Mouse (Mus musculus) thymus, postnatal 0 days (tissue): ENCODE data around the gene Psmd5. TPM values are rescaled to one million over a fixed set of nuclear protein-coding genes. Genes with fewer than 3 reads are reported as not detected.
"Not testable (repeated sequence)": the region's sequence is repeated elsewhere in the genome, so short reads cannot be mapped to it uniquely, and the experiment has no call there.

ENCODE experiments used
- DNase-seq: peaks from one replicate; pipeline ENCODE4 v3.0.0-alpha.2; 2015; ENCODE audit warnings: low spot score
- polyA plus RNA-seq: library from polyadenylated mRNA; unstranded; fragments of >200 nt; fragmentation: Nextera tagmentation; extraction: Ambion mirVana; gene quantifications from 2 replicates; pipeline ENCODE4 v1.2.1, GENCODE M21; 2015

Gene Psmd5
- polyA plus RNA-seq, 1 experiment from 2014 or later = 81.1 TPM

DNA sequence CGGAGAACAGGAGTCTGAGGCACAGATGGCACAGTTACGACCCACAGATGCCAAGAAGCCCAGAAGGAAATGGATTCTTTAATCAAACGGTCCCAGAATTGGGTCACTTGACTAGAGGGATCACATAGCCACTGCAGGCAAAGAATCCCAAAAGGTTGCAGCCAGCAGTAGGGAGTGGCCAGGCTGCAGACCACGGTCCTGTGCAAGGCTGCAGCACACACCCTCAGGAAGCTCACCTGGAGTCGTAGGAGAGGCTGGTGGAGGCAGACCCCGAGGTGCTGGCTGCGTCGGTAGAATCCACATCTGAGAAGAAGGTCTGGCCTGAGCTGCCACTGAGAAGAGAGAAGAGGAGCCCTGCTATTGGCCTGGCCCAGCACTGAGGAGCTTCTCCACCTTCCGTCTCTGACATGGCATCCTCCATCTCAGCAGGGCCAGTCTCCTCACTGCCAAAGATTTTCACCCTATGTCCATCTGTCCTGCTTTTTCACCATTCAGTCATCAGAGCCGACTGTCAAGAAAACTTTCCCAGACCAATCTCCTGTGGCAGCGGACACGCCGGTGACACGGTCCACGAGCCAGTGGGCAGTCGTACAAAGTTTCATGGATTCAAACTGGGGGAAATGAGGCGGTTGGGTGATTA is 22.2 kb upstream of the Psmd5 start:
- DNase-seq = no peak

DNA sequence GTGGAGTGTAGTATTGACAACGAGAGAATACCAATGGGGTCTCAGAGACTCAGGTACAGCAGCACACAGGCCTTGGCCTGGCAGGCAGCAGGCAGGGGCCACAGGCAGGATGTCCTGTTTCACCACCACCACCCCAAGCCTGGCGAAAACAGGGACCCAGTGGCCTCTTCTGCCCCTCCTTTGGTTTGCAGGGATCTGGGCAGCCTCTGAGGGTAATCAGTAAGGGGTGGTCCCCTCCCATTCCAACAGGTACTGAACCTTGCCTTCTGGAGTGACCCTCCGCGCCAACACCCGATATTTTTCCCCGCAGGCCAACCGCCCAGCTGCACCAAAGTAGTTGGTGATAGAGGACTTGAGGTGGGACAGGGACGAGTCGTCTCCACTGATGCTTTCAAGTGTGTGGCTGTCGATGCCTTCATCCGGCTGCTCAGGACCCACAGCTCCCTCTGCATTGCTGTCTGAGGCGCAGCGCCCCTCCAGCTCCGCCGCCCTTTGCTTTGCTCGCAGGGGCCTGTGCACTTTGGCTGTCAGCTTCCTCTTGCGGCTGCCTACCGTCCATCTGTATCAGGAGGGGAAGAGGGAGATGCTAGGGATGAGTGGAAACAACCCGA is 20.8 kb upstream of the Psmd5 start:
- DNase-seq = no peak

DNA sequence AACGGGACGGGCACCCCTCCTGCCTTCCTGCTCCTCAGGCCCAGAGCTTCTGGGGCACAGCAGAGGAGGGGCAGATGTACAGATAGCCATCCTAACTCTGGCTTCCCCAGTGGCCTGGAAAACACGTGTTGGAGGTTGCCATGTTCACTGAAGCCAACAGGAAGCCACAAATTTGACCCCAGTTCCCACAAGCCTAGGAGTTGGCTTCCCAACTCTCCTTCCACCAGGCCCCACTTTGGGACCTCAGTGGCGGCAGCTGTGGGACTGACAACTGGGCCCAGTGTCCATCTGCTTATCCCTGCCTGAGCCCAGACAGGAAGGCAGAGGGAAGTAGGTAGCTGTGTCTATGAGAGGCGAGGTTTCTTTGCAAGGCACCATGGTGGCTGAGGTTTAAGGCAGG is 19.2 kb upstream of the Psmd5 start:
- no peak for DNase-seq

DNA sequence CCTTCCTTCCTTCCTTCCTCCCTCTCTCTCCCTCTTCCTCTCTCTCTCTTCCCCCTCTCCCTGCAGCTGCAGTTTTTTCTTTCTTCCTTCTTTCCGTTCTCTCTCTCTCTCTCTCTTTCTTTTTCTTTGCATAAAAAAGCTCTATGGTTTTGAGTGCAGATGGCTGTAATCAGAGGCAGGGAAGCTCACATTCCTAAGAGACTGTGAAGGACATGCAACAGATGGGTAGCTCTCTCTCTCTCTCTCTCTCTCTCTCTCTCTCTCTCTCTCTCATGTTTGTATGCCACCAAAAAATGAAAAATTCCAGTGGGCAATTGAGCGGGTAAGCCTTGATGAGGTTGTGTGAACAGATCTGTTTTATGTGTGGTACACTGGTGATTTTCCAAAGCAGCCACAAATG is 9.4 kb upstream of the Psmd5 start:
- DNase-seq = no peak

DNA sequence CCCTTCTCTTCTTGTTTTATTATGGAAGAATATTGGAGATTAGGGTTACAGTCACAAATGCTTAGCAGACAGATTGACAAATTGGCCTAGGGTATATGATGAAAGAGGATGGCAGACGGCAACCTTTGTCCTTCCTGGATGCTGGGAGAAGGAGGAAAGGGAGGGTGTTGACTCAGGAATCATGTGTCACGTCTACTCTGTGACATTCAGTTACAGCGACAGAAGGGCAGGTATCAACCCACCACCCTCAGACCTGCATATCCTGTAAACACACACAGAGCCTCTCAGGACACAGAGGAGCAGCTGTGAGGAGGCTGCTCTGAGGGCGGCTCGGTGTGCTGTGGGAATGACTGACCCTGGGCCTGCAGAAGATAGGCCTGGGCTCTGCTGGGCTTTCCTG is 8.4 kb upstream of the Psmd5 start:
- DNase-seq = no peak

DNA sequence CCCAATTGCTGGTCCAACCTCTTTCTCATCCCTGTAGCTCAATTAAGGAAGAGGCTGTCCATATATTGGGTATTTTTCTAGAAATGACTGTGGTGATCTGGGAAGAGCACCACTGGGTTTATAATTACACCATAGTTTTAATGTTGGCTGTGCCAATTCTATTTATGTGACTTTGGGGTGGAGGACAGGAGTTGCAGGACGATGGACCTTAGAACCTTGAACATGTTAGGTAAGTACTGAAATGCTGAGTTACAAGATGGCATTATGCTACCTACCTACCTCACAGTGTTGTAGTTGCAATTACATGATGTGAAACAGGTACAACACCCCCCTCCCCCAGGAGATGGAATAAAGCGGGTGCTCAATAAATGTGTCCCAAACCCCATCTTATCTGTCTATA is 8.0 kb upstream of the Psmd5 start:
- no peak for DNase-seq

DNA sequence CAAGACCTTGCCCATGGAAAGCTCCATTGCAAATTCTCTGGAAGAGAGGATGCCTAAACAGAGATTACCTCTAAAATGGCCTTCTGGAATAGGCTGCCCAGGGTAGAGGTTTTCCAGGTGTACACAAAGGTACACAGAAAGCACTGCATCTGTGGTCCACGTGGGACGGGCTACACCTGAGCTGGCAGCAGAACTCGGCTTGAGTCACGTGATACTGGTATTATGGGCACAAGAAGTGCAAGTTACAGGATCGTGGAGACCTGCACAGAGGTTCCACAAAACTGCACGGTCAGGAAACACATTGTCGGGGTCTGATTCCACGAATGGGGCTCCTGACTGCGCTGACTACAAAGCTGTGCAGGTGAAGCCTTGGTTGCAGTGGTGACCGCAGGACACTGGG is 5.3 kb upstream of the Psmd5 start:
- DNase-seq = no peak

DNA sequence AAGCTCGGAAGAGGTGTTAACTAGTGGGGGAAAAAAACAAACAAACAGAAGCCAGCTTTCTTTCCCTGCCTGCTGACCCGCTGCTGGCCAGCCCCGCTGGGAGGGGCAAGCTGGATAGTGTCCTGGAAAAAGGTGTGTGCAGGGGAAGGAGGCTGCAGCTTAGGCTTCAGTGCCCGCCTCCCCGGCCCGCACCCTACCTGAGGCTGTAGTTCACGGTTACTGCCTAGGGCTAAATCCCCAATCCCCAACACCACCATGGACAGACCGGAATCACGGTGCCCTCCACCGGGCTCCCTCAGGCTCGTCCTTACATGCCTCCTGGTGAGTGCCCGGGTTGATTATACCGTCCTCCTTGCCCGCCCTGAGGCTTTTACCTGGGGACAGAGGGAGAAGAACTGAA is 497 bp downstream of the Psmd5 start, which contains the start of gene Cutal:
TSS of gene Cutal (plus strand) at position 126 of the 400 bp plus-strand sequence.
- no peak for DNase-seq

DNA sequence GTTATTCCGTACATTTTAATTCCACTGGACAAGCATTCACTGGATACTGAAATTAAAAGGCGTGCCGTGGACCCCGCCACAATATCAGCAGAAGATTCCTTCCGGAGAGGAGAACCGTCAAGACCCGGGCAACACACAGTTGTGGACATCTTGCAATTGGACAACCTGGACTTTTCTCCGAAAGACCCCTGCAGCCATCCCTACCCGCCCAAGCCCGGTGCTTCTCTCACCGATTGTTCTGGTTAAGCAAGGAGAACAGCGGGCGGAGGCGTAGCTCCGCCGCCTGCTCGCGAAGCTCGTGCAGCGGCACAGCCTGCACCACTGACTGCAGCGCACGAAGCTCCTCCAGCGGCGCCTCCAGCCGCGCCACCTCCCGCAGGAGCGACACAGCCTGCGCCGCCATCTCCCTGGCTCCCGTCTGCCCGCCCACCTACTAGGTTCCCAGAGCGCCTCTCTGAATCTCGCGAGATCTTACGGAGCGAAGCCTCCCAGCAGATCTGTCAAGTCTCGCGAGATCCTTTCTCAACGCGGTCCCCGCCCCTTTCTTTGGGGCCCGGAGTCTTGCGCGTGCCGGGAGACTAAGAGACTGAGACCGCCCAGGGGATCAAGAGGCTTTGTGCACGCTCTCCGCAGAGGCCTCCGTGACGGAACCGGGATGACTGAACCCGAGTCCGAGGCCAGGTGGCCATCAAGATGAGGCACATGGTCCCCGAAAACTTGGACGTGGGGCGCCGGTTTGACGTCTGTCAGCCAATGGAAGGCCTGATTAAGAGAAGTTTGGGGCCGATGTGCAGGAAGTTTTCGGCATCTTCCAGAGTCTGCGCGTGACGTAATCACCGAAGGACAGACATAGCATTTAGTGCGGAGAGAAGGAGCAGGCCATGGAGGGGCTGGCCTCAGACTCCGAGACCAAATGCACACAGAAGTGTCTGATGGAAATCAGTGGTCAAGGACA is 4.0 kb downstream of the Psmd5 start:
- DNase-seq = peak; percentile 100

DNA sequence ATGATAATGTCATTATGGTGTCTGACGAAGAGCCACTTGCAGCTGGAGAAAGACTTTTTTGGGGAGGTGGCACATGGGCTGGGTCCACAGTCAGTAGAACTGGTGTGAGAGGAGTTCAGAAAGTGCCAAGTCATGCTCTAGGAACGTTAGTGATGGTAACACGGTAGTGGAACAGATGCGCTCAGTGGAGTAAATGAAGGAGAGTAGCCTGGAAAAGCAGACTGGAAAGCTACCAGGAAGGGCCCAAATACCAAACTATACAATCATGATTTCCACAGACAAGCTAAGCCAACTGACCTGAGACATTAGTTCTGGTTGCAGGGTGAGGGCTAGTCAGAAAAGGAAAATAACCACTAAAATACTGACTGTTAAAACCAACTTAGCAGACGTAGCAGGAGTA is 5.1 kb downstream of the Psmd5 start:
- peak; percentile 25 for DNase-seq

DNA sequence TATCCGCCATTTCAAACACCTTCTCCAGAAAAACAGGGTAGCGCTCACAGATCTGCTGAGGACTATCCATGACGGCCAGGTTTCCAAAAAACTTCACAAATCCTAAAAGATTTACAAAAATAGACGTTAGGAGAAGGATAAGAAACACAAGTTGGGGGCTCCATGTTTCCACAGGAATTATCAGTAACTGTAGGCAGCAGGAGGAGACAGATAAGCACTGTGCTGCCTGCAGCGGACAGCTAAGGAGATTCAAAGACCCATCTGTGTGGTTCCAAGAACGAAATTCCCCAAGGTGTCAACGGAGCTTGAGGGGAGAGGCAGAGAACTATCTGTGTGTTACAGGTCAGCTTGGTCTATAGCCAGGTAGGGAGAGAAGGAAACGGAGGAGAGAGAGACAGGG is 17.0 kb downstream of the Psmd5 start:
- DNase-seq = no peak

DNA sequence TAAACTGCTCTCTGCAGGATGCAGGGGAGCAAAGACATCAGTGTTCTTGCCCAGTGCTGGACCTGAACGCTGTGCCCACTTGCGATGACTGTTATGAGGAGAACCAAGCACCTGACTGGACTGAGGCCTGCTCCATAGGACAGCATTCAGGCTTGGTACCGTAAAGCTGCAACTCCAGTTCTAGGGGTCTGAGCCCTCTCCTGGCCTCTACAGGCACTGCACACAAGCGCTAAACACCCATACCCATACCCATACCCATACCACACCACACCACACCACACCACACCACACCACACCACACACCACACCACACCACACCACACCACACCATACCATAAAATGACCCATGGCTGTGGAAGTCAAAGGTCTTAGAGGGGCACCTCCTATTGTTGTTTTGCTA is 19.5 kb downstream of the Psmd5 start:
- DNase-seq = no peak

DNA sequence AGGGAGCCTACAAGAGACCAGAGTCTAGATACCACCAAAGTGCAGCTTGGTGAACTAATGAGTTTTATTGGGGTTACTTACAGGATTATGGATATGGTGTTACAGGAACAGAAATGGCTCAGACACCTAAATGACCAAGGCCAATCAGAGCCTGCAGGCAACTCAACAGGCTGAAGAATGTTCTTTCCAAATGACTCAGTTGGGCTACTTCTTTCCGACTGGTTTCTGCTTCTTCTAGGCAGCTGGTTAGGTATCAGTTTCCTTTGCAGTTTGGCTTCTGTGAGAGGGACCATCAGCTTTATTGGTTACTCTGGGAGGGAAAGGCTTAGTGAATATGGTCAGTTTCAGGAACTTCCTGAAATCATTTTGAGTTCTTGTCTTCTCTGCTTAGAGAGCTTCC is 27.1 kb downstream of the Psmd5 start:
- DNase-seq = no peak

DNA sequence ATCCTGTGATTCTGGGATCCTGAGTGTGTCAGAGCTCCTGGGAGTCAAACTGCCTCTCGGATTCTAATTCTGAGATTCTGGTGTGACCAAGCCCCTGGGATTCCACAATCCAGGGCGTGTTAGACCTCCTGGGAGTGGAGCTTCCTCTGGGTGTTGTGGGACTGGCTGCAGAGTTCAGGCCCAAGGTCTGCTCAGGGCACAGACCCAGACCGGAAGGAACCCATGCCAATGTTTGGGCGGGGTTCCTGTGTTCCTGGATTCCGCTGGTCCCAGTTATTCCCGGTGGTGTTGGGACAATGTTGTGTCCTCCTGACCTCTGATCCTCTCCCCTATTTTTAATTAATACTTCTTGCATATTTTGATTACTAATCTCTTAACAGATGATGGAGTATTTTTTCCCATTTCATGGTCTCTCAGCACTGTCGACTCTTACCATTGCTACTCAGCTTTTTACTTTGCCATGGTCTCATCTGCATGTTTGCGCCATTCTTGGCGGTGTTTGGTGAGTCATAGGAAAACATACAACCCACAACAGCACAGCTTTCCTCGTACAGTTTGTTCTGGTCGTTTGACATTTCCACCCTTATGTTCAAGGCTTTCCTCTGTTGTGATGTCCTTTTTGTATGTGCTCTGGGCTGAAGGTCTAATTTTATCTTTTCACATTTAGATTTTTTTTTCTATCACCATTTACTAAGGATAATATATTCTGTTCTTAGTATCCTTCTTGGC is 31.4 kb downstream of the Psmd5 start:
- DNase-seq = no peak

DNA sequence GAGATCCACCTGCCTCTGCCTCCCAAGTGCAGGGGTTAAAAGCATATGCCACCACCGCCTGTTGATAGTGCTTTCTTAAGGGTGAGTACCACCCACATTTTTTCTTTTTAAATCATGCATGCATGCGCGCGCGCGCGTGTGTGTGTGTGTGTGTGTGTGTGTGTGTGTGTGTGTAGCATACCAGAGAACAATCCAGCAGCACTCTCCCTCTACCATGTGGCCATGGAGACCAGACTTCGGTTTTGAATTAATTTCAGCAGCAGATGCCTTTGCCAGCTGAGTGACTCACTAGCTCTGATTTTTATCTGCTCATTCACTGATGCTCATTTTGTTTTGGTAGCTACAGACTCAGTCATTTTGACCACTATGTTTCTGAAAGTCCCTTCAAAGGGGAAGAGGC is 33.1 kb downstream of the Psmd5 start:
- DNase-seq = no peak

DNA sequence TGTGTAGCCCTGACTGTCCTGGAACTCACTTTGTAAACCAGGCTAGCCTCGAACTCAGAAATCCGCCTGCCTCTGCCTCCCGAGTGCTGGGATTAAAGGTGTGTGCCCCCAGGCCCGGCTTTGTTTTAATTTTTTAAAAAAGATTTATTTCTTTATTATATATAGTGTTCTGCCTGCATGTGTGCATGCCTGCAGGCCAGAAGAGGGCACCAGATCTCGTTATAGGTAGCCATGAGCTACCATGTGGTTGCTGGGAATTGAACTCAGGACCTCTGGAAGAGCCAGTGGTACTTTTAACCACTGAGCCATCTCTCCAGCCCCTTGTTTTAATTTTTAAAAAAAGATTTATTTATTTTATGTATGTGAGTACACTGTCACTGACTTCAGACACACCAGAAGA is 34.6 kb downstream of the Psmd5 start:
- DNase-seq = not testable (repeated sequence)

DNA sequence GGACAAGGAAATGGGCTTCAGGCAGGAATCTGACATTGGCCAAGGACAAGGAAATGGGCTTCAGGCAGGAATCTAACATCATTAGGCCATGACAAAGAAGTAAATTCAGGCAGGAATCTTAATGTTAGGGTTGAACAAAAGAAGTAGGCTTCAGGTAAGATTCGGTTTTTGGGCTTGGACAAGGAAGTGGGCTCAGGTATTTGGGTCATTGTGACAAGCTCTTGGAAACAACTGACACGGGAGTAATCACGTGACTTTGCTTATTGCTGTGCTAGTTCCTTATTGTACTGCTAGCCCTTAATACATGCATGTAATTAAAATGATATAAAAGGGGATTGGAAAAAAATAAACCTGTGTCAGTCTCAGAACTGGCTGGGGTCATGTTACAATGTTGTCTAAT is 39.1 kb downstream of the Psmd5 start:
- DNase-seq = no peak

DNA sequence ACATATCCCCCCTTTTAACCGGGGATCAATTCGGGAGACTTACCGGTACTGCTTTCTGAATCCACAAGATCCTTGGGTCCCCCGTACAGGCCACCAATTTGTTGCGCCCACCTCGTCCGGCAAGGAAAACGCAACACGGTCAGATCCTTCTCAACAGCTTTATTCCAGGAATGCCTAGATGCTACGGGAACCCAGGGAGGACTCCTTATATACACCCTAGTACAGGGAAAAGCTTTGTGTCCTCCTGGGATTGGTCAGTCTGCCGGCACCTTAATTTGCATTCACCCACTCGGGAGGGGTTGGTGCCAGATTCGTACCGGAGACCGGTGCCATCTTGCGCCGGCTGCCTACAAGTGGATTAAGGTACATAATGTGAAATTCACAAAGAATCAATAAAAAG is 41.1 kb downstream of the Psmd5 start:
- no peak for DNase-seq

DNA sequence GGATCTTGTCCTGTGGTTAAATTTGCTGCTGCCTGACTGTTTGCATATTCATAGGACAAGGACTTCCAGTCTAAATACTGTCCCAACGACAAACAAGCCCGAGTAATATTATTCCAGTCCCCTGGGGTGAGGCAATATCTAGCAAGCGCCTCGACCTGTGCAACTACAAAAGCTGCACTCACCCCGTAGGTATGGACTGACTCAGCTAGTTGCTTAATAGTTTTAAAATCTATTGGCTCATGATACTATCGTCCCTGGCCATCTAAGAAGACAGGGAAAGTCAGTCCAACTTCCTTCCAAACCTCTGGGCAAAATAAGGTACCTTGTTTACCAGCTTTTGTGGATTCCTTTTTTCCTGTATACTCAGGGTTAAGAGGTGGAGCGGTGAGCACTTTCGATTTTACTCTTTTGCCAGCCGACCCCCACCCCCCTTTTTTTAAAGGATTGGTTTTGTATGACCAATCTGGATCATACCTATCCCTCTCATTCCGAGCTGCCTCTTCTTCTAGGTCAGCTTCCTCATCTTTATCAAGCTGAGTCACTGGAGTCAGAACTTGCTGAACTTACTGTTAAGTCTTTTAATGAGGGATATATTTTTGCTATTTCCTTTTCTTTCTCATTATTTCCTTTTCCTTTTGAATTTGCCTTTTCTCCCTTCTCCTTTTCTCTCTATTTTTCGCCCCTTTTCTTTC is 41.9 kb downstream of the Psmd5 start, which contains the start of gene Gm34653:
TSS of gene Gm34653 (plus strand) at position 242 of the 692 bp plus-strand sequence.
- DNase-seq = not testable (repeated sequence)

DNA sequence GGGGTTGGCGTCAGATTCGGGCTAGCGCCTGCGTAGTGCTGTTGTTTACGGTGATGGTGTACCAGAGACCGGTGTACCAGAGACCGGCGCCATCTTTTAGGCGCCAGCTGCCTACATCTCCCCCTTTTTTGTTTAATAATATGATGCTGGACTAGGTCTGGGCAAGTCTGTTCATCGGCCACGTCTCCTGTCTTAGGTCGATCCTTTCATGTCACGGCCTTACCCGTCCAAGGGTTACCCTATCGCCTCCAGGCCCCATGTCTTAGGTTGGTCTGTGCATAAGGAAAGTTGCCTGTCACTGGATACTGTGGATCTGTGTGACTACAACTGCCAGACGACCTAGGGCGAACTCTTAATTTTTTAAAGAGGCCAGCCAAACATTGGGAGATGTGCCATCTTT is 44.7 kb downstream of the Psmd5 start:
- DNase-seq = not testable (repeated sequence)

DNA sequence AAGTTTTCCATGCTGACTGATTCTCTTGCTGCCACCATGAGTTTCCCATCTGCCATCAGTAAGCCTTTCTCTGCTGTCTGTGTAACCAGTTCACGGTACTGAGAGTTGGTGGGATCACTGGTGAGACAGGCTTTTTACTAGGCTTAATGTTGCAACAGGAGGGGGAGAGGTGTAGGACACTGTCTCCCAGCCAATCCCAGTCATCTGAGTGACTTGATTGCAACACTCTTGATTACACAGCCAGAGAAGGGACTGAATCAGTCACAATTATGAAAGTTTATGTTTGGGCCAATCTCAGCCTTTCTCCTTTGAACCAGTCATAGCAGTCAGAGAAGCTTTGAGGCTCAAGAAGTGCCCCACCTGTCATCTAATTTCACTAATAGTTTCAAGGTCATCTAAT is 46.7 kb downstream of the Psmd5 start:
- no peak for DNase-seq
